Mouse (Mus musculus) stomach, postnatal 0 days (tissue): ENCODE data around the gene Bach2. TPM values are rescaled to one million over a fixed set of nuclear protein-coding genes. Genes with fewer than 3 reads are reported as not detected.

ENCODE experiments used
- ATAC-seq: fragments of 200-750 bp; cut with Nextera tagmentation; 2 replicates; pipeline ENCODE4 v1.8.0; 2017; ENCODE audit not compliant: low FRiP score, low TSS enrichment
- DNase-seq: peaks from one replicate; pipeline ENCODE4 v3.0.0-alpha.2; 2016; ENCODE audit warnings: low spot score
- H3K27ac ChIP-seq: fragments of 300-500 bp; sonication (generic); replicated peaks from 2 replicates; pipeline ENCODE4 v1.5.1; 2014; ENCODE audit warnings: mild to moderate bottlenecking, control low read depth
- H3K27me3 ChIP-seq: fragments of 300-500 bp; sonication (generic); 2 replicates; pipeline ENCODE4 v1.6.1; 2014; ENCODE audit warnings: low read length; ENCODE audit not compliant: control insufficient read depth, insufficient read depth
- H3K36me3 ChIP-seq: fragments of 300-500 bp; sonication (generic); 2 replicates; pipeline ENCODE4 v1.6.1; 2014; ENCODE audit warnings: low read length, mixed read lengths; ENCODE audit not compliant: control insufficient read depth, insufficient read depth
- H3K4me1 ChIP-seq: fragments of 300-500 bp; sonication (generic); replicated peaks from 2 replicates; pipeline ENCODE4 v1.6.1; 2014; ENCODE audit warnings: antibody characterized with exemption; ENCODE audit not compliant: control insufficient read depth, insufficient read depth
- H3K4me2 ChIP-seq: fragments of 300-500 bp; sonication (generic); replicated peaks from 2 replicates; pipeline ENCODE4 v1.6.1; 2014; ENCODE audit warnings: low read depth, mild to moderate bottlenecking, control low read depth, moderate library complexity
- H3K4me3 ChIP-seq: fragments of 300-500 bp; sonication (generic); 2 replicates; pipeline ENCODE4 v1.5.1; 2014; ENCODE audit warnings: low read depth, low read length, control low read depth
- H3K9ac ChIP-seq: fragments of 300-500 bp; sonication (generic); 2 replicates; pipeline ENCODE4 v1.6.1; 2014; ENCODE audit warnings: mild to moderate bottlenecking, low read length, control low read depth, mixed read lengths
- H3K9me3 ChIP-seq: fragments of 300-500 bp; sonication (generic); 2 replicates; pipeline ENCODE4 v1.6.1; 2016; ENCODE audit warnings: low read length; ENCODE audit not compliant: control insufficient read depth
- CTCF ChIP-seq: IDR thresholded peaks from 2 replicates; pipeline ENCODE4 v1.5.1; 2016; ENCODE audit warnings: antibody characterized with exemption, low read depth, mild to moderate bottlenecking, moderate library complexity
- EP300 ChIP-seq: optimal IDR thresholded peaks from 2 replicates; pipeline ENCODE3; 2016; ENCODE audit warnings: antibody characterized with exemption
- WGBS: fragments of 180-500 bp; shearing (Covaris S2); extraction: QIAGEN DNeasy Blood & Tissue Kit; methylation state at CpG from one replicate; pipeline ENCODE4 v1.1.7; 2014; 5-methylcytosine and 5-hydroxymethylcytosine counted together
- polyA plus RNA-seq: library from polyadenylated mRNA; unstranded; fragments of >200 nt; fragmentation: Nextera tagmentation; extraction: Ambion mirVana; gene quantifications from 2 replicates; pipeline ENCODE4 v1.2.1, GENCODE M21; 2015

Gene Bach2
- polyA plus RNA-seq, 1 experiment from 2014 or later, result 1.9 TPM

GRCm38 (mm10) chr4:32575165-32575564 lies 336.6 kb downstream of the Bach2 start:
- TF ChIP-seq EP300, result no peak
- TF ChIP-seq CTCF, result no peak
- no peak for DNase-seq

GRCm38 (mm10) chr4:32579850-32580249 lies 341.2 kb downstream of the Bach2 start:
- no peak for DNase-seq
- no peaks in the 10 kb centered on the region for H3K4me1 ChIP-seq
- H3K4me2 ChIP-seq, result no peak overlapping the region
- H3K9ac ChIP-seq, result no peak overlapping the region
- no peak overlapping the region for H3K27ac ChIP-seq
- no peaks in the 10 kb centered on the region for H3K27me3 ChIP-seq
- 79% methylated on average over 8 of the region's 8 CpGs for WGBS
- peaks cover 2% of the 10 kb centered on the region; the same call in 1 of the 2 replicates for H3K36me3 ChIP-seq
- no peak for ATAC-seq
- H3K4me3 ChIP-seq, result no peak overlapping the region
- TF ChIP-seq CTCF (no peak), EP300 (no peak)
- H3K9me3 ChIP-seq, result no peaks in the 10 kb centered on the region

More at GRCm38 (mm10) chr4:32575165-32575564, 336.6 kb downstream of the Bach2 start:
- WGBS, result 53% methylated on average over 9 of the region's 9 CpGs
- Histone ChIP-seq H3K9ac (no peak overlapping the region), H3K27me3 (no peaks in the 10 kb centered on the region), H3K4me3 (no peak overlapping the region), H3K4me2 (no peak overlapping the region), H3K27ac (no peak overlapping the region), H3K4me1 (no peaks in the 10 kb centered on the region), H3K9me3 (no peaks in the 10 kb centered on the region), H3K36me3 (0 out of 2 replicates have a peak, but pooled peaks cover 1% of the 10 kb centered on the region)
- no peak for ATAC-seq

- 54% methylated on average over 6 of the region's 6 CpGs for WGBS
- no peak for ATAC-seq
Observed at GRCm38 (mm10) chr4:32584181-32584580, 345.6 kb downstream of the Bach2 start.

GRCm38 (mm10) chr4:32586596-32586995 lies 348.0 kb downstream of the Bach2 start:
- H3K27ac ChIP-seq, result no peak overlapping the region
- no peak overlapping the region for H3K4me2 ChIP-seq
- ATAC-seq, result no peak
- no peaks in the 10 kb centered on the region for H3K4me1 ChIP-seq
- no peak overlapping the region for H3K4me3 ChIP-seq
- no peak overlapping the region for H3K9ac ChIP-seq
- 12% methylated on average over 9 of the region's 9 CpGs for WGBS
- TF ChIP-seq CTCF (peak; percentile 84), EP300 (no peak)
- H3K27me3 ChIP-seq, result no peaks in the 10 kb centered on the region; the same call in 1 of the 2 replicates
- no peaks in the 10 kb centered on the region for H3K36me3 ChIP-seq
- H3K9me3 ChIP-seq, result no peaks in the 10 kb centered on the region
- peak; percentile 74 for DNase-seq

More at GRCm38 (mm10) chr4:32584181-32584580, 345.6 kb downstream of the Bach2 start:
- H3K4me3 ChIP-seq, result no peak overlapping the region
- H3K36me3 ChIP-seq, result peaks cover 2% of the 10 kb centered on the region; the same call in 1 of the 2 replicates
- H3K27ac ChIP-seq, result no peak overlapping the region
- DNase-seq, result no peak
- H3K27me3 ChIP-seq, result no peaks in the 10 kb centered on the region; the same call in 1 of the 2 replicates
- no peaks in the 10 kb centered on the region for H3K4me1 ChIP-seq
- H3K9me3 ChIP-seq, result no peaks in the 10 kb centered on the region
- no peak overlapping the region for H3K4me2 ChIP-seq
- TF ChIP-seq EP300, result no peak
- TF ChIP-seq CTCF, result no peak
- H3K9ac ChIP-seq, result no peak overlapping the region

GRCm38 (mm10) chr4:32587543-32587942 lies 348.9 kb downstream of the Bach2 start:
- no peak overlapping the region for H3K9ac ChIP-seq
- no peaks in the 10 kb centered on the region for H3K9me3 ChIP-seq
- DNase-seq, result no peak
- H3K4me1 ChIP-seq, result no peaks in the 10 kb centered on the region
- no peak for ATAC-seq
- H3K36me3 ChIP-seq, result no peaks in the 10 kb centered on the region
- no peak overlapping the region for H3K4me2 ChIP-seq
- no peaks in the 10 kb centered on the region; the same call in 1 of the 2 replicates for H3K27me3 ChIP-seq
- TF ChIP-seq EP300, result no peak
- no peak for TF ChIP-seq CTCF
- WGBS, result 84% methylated on average over 5 of the region's 5 CpGs
- H3K4me3 ChIP-seq, result no peak overlapping the region
- no peak overlapping the region for H3K27ac ChIP-seq

GRCm38 (mm10) chr4:32588237-32588636 lies 349.6 kb downstream of the Bach2 start:
- Histone ChIP-seq H3K36me3 (no peaks in the 10 kb centered on the region), H3K27ac (no peak overlapping the region), H3K9me3 (no peaks in the 10 kb centered on the region), H3K4me2 (no peak overlapping the region), H3K4me1 (no peaks in the 10 kb centered on the region), H3K27me3 (no peaks in the 10 kb centered on the region; the same call in 1 of the 2 replicates), H3K4me3 (no peak overlapping the region), H3K9ac (no peak overlapping the region)
- 87% methylated on average over 6 of the region's 6 CpGs for WGBS
- DNase-seq (no peak), ATAC-seq (no peak)
- TF ChIP-seq CTCF (no peak), EP300 (no peak)
